Mouse (Mus musculus) adrenal gland, postnatal 25 days (tissue): ENCODE measurements around the gene Pde6h. TPM values are rescaled to one million over a fixed set of nuclear protein-coding genes. Genes with fewer than 3 reads are reported as not detected.
A peak's percentile ranks its signal among the peaks of the same experiment; 100 is the strongest.
"Not testable (repeated sequence)": the region's sequence is repeated elsewhere in the genome, so short reads cannot be mapped to it uniquely, and the experiment has no call there.

Source experiments
- DNase-seq: peaks from one replicate; pipeline ENCODE4 v3.0.0; 2021; ENCODE audit warnings: mixed read lengths
- total RNA-seq: library from RNA; stranded (reverse); gene quantifications from 2 replicates; pipeline ENCODE4 v1.2.3, GENCODE M21; 2021

Pde6h gene
- total RNA-seq, 1 experiment from 2014 or later: 0.39 TPM

DNA sequence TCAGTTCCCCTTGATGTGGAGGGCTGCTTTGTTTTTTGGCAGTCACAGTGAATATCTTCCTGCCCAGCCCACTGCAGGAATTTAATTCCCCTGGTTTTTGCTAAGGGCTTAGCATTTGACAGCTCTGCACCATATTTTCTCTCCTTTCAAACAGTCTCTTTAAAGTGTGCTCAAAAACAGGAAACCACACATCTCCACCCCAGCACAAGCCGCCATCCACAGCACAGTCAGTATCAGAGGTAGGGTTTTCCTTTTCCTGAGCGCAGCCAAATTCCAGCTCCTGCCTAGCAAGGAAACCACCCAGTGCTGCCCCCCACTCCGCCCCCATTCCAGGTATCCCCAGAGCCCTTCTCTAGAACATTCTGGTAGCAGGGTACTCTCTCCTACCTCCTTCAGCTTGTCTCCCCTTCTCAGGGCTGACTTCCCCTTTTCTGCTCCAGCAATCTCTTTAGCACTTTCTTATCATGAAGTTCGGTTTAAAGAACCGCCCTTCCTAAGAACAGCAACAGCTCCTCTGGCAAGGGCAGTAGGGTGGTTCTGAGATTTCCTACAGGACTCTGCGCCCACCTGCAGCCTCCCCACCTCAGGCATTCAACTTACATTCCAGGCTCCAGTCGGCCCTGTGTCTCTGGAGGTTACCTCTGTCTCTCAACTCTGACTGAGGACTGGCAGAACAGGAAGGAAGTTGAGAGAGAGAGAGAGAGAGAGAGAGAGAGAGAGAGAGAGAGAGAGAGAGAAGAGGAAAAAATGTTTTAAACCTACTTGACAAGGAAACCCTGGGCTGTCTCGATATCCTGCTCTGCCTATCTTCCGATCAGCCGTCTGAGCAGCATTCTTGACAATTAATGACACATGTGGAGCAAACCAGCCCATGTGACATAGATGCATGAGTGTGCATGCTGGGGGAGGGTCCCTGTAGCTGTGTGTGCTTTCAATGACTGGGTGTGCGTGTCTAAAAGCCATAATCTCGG is 17.7 kb downstream of the Pde6h start, which contains the start of gene Arhgdib:
Arhgdib (minus strand) TSS at position 849 of the 971 bp plus-strand sequence.
- no peak for DNase-seq

DNA sequence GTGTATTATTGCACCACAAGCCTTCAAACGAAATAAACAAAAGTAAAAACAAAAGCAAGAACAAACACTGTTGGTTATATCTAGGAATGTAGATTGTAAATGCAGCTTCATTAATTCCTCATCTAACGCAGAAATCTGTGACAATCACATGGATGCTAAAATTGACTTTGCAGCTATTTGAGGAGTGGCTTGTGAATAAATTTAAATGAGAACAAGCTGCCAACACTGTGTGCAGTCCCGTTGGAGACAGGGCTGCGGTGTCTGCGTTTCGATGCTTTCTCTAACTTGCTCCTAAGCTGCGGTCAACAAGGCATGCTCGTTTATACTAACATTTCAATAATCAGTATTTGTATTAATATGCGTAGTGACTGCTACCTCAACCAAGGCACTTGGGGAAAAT is 18.6 kb downstream of the Pde6h start:
- DNase-seq: no peak

DNA sequence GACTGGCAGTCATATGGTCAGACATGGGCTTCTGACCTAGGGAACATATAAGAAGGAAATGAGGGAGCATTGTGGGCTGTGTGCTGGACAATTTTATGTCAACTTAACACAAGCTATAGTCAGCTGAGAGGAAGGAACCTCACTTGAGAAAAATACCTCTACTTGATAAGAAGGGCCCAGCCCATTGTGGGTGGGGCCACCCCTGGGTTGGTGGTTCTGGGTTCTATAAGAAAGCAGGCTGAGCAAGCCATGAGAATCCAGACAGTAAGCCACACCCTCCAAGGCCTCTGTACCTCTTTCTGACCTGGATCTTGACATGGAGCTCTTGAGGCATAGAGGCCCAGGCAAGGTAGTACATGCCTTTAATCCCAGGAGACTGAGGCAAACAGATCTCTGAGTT is 19.8 kb downstream of the Pde6h start:
- DNase-seq: no peak

DNA sequence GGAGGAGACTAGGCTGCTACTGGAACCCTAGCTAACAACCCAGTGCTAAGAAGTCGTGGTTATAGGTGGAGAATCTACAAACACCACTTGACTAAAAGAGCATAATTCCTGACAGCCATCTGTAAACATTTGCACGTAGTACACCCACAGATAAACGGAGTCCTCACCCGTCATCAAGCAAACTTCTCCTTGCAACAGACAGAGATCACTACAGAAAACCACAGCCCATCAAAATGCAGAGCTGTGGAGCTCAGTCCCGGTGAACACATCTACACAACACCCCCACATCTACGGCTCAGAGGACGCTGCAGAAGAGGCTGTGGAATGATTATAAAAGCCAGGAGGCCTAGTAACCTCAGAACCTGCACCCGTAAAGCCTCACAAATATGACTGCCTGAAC is 20.9 kb downstream of the Pde6h start:
- no peak for DNase-seq

DNA sequence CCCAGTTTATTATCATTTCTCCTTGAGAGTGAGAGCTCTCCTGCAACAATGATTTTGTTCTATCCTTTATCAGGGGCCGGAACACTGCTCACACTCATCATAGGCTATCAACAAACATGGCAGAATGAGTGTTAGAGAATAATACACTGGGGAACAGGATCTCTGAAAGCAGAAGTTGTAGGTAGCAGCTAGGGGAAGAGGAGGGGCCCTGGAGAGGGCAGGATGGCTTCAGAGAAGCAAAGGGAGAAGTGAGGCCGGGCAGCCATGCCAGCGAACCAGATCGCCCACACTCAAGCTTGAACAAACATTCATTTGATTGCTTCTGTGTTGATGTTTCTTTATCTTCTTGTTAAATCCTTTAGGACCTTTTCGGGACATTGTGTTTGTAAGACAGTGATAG is 22.6 kb downstream of the Pde6h start:
- no peak for DNase-seq

DNA sequence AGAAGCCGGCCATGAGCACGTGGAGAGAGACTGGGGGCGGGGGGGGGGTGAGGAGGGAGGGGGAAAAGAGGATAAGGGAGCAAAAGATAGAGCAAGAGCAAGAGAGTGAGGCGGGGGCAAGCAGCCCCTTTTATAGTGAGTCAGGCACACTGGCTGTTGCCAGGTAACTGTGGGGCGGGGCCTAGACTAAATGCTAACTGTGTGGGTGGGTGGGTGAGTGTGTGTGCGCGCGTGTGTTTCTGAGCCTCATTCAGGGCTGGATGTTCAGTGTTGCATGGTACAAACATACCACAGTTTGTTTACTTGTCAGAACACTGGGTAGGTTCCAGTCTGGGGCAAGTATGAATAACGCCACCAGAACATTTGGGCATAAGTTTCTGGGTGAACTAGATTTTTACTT is 23.3 kb downstream of the Pde6h start:
- DNase-seq: no peak

DNA sequence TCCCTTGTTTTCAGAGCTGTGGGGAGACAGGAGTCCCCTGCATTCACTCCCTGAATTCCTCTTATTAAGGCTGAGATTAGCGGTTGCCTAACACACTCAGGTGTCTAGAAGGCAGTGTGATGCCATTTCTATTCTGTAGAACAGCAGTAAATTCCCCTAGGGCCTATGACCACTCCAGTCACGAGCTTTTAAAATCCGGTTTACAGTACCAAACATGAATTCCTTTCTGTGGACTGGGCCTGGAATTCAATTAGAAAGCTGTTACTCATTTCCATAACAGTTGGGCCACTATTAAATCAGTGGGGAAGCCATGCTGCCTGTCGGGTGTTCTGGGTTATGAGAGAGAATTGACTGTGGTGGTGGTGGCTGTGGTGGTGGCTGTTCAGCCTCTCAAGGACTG is 24.1 kb downstream of the Pde6h start:
- no peak for DNase-seq

DNA sequence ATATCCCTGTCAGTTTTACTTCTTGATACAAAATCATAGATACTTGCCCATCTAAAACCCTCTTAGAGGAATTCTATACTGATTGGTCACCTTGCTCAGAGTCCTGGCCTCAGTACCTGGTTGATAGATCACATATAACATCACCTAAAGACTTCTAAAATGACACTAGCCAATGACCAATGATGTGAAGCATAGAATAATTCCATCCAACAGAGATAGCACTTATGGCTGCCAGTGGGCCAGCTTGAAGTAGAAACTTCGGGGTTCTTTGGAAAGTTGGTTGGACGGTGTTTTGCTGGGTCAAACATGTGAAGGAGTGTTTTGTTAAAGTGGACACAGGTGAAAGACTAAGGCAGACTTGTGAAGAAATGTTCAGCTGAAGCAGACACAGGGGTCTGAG is 26.5 kb downstream of the Pde6h start:
- DNase-seq: no peak

DNA sequence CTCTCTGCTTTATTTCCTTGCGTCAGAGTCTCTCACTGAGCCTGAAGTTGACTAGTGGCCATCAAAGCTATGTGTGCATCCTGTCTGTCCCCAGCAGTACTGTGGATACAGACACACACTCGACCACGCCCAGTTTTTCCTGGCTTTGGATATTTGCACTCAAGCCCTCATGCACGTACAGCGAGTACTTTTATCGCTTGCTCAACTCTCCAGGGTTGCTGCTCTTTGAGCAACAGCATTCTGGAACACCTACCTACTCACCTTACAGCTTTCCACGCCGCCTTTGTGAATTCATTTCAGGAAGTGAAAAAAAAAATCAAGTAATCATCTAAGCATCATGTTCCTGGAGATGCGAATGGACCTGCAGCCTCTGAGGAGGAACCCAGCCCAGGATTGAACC is 29.3 kb downstream of the Pde6h start:
- DNase-seq: no peak

DNA sequence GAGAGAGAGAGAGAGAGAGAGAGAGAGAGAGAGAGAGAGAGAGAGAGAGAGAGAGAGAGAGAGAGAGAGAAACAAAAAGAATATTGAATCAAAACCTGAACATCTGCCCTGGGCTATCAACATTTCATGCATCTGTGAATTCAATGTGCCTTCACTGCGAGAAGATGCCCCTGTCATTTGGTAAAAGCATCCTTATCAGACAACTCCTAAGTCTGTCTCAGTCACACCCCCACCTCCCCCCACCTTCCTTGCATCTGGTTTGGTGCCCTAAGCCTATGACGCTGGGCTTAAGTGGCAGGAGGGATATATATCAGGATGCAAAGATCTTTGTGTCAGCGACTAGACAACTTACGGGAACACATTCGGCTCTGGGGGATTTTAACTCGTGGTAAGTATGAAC is 30.6 kb downstream of the Pde6h start:
- DNase-seq: no peak

DNA sequence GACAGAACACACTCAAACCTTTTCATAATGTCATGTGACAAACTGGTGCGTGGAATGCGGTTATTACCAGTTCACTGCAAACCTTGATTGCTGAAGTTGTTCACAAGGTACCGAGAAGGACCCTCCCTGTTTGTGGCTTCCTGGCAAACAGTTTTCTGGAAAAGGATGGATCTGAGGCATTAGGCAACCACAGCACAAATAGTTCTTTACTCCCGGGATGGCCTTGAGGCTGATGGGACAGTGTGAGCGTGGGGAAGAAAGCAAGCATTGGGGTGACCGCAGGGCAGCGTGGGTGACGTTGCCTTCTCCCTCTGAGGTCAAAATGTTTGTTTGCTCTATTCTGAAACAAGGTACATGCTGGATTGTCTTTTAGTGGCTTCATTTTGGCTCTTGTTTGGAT is 31.1 kb downstream of the Pde6h start:
- DNase-seq: no peak

DNA sequence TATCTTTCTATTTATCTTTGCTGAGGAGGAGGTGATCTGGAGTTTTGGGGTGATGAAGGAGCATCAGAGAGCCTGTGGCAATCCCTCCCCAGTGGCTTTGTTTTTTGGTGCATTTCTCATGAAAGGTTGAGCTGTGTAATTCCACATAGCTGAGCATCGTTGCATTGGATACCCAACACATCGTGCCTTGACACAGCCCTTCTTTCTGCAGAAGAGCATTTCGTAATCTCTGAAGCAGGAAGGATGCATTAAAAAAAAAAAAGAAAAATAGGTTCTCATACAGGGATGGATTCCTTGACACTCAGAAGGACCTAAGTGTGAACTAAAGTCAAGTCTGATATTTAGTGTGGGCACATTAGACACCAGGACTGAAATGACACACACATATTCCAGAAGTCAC is 31.6 kb downstream of the Pde6h start:
- DNase-seq: no peak

DNA sequence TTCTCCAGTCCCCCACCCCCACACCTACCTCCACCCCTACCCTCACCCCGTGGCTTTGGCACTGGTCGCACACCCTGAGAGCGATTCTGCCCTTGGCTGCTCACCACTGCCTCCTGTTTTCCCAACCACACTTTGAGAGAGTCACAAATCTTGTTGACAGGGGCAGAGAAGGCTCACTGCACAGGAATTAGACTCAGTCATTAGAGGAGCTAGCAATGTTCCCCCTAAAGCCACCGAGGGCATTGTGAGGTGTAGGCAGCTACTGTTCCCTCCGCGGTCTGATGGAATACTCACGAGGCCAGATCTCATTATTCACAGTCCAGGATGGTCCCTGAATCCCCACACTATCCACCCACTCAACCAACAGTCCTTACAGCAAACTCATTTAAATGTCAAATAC is 33.4 kb downstream of the Pde6h start:
- no peak for DNase-seq

DNA sequence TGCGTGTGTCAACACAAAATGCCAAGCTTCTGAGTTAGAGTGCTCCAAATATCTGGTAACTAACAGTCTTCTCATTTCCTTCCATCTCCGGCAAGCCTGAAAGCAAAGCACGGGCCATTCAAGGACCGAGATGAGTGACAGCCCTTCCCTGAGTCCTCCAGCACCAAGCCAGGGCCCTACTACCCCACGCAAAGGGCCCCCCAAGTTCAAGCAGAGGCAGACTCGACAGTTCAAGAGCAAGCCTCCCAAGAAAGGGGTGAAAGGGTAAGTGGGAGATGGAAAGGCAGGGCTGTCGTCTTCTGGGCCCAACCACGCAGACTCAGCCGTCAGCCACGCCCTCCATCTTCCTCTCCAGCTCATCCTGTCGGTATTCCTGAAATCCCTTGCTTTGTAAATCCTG is 35.5 kb downstream of the Pde6h start:
- DNase-seq: no peak

DNA sequence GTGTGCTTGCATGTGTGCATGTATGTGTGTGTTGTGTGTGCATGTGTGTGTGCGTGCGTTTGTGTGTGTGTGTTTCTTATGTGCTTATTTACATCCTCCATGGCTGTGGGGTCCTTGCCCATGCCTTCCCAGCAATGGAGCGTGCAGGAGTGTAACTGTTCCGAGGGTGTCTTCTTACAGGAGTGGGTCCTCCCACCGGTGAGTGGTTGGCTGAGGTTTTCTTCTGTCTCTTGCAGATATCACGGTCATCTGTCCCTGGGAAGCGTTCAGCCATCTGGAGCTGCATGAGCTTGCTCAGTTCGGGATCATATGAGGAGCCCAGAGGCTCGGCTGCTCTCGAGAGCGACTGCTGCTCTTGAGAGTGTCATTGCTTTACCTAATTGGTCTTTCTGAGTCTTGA is 39.3 kb downstream of the Pde6h start:
- DNase-seq: no peak

DNA sequence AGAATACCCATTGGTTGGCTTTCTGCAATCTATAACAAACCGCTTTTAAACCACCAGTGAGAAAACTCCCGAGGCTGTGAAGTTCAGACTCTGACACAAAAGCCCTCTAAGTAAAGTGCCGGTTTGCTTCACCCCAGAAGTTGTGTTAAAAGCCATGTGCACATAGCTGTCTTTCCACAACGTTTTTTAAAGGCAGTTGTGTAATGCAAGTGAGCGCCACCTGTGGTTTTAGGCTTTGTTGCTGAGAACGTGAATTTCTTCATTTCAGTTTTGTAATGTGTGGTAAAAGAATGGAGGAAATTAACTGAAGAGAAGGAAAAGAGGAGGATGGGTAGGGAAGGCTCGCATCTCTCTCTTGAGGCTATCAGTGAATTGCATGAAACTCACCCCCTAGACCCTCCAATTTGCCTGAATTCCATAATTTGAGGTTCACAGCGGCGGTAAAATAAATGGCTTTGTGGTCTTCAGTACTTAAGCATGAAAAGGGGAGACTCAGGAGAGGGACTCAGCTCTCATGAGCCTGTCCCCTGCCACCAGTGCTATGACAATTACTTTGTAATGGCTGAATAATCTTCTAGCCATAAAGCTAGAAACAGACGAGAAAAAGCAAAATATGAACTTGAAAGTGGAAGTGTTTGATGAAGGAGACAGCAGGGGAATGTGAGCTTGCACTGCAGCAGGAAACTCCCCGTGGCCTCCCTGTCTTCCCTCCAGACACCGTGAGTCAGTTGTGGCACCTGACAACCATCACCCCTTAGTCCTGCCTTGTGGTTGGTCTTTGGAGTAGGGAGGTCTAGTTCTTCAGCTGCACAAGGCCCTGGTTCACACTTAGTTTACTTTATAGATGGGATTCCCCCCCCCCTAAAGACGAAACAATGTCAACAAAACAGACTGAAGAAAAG is 41.2 kb downstream of the Pde6h start:
- no peak for DNase-seq

DNA sequence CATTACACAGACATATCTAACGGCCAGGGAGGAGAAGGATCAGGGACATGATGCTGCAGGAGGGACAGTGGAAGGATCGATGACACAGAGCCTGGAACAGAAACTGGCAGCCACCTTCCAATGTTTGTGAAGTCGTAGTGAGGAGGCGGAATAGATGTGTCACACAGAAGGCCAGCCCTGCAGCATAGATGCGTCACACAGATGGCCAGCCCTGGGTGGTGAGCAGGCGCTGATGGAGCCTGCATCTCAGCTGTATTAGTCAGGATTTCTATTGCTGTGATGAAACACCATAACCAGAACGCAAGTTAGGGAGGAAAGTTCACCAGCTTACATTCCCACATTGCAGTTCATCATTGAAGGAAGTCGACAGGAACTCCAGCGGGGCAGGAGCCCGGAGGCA is 42.3 kb downstream of the Pde6h start:
- DNase-seq: peak; percentile 20

DNA sequence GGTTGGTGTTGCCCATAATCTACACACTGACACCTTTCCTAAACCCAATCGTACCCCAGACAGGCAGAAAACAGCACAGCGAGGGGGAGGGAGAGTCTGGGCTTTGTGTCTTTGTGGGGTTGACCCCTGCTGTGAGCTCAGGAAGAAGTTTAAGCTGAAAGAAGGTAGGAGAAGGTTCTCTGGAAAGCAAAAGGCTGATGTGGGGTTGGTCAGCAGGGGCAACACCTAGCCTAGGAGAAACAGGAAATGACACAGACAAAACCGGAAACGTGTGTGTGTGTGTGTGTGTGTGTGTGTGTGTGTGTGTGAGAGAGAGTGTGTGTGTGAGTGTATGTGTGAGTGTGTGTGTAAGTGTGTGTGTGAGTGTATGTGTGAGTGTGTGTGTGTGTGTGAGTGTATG is 43.8 kb downstream of the Pde6h start:
- DNase-seq: no peak

DNA sequence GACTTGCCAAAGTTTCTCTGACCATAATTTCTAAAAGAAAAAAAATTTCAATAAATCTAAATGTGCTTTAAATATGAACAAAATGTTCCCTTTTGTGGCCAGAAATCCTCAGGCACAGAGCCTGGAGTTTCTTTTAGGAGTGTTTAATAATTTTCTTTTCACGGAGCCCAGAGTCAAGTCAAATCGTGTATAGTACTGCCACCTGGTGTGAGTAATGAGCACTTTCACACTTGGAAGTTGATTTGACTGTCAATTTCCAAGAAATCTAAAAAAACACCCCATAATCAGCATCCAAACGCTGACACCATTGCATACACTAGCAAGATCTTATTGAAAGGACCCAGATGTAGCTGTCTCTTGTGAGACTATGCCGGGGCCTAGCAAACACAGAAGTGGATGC is 45.2 kb downstream of the Pde6h start:
- DNase-seq: not testable (repeated sequence)

DNA sequence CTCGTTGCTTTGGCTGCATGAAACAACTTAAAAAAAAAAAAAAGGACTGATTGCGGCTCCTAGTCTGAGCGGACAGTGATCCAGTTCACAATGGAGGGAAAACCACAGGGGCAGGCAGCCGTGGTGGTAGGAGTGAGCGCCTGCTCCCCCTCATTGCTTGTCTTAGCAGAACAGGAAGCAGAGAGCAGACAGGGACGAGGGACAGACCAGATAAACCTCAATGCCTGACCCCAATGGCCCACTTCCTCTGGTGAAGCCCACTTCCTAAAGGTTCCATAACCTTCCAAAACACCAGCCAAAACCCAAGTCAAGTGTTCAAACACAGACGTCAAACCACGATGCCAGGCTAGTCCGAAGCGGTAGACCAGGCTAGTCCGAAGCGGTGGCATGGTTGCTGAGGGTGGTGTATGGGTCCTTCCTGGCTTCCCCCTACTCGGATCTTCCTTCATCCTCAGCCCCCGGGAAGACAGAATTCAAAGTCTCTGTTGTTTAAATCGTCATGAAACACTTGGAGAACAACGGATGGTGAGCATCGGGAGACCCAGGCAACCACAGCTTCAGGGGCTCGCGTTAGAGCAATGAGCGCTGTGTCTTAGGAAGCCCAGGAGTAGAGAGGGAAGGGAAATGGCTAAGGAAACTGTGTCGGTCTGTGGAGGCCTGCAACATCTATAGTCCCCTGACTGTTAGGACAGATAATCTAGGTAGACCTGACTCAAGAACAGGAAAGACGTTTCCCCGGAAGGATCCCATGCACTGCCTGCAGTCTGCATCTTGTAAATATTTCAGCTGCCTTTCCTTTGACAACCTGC is 55.8 kb downstream of the Pde6h start:
- no peak for DNase-seq

DNA sequence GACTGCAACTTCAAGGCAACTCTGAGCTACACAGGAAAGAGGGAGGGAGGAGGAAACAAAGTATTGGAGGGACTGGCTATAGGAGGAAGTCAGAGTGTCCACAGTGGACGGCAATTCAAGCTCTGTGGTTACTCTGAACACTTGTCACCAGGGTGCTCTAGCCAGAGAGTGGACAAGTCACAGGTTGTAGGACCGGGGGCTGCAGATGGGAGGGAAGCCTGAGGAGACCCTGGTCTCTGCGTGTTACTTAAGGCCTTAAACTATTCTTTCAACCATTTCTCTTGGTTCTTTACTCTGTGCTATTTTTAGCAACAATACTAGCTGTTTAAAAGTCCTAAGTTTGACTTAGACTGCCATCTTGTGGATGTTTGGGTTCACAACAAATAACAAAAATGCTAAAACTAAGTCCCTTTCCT is 56.7 kb downstream of the Pde6h start:
- no peak for DNase-seq

DNA sequence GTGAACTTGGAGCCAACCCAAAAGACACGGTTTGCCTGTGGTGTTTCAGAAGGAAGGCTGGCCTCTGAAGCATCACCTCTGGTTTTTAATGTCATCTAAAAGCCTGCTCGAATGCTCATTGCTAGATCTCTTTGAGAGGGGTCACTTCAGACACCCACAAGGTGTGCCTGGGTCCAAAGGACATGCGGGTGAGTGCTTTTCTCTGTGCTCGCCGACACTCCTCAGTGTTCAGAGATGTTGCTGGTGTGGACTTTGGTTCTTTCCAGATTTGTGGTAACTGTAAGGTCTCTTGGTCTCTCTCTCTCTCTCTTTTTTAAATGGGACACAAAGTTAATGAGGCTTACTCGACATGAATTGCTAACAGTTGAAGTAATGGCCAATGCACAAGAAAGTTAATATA is 58.9 kb downstream of the Pde6h start:
- DNase-seq: no peak
